Mouse (Mus musculus) ovary, adult 2 months (tissue): Measurements from ENCODE around the gene Fam219b. TPM values are rescaled to one million over a fixed set of nuclear protein-coding genes. Genes with fewer than 3 reads are reported as not detected.

Experiments used
- polyA plus RNA-seq: library from polyadenylated mRNA; depleted of rRNA; stranded (reverse); fragments of >200 nt; gene quantifications from 2 replicates; pipeline ENCODE4 v1.2.3, GENCODE M21; 2012; rRNA removed

Gene Fam219b
- 21.8 and 29.0 TPM in 2 replicates for polyA plus RNA-seq

DNA sequence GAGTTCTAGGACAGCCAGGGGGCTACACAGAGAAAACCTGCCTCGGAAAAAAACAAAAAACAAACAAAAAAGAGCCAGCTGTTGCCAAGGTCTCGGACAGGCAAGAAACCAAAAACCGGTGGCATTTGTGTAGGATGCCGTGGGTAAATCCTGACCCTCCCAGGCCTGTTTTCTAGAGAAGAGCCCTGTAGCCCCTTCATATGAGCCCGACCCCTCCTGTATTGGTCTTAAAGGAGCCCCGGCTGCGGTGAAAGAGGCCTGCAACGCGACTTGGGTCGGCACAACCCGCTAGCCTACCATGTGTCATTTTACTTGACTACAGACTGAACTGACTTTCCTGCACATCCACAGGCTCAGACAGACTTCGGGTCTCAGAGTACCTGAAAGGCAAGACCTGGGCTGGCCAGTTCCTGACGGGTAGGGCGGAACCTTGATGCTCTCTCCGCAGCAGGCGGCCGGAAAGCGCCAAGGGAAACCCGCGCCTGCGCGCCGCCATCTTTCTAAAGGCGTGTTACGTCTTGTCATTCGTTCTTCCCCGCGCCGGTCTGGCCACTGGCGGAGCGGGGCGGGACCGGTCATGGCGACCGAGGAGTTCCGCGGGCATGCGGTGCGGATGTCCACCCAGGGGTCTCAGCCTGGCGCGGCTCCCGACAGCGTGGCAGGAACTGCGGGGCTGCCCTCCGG is at the start of gene Fam219b:
Gene Fam219b (plus strand): TSS at position 485 of the 684 bp plus-strand sequence.

DNA sequence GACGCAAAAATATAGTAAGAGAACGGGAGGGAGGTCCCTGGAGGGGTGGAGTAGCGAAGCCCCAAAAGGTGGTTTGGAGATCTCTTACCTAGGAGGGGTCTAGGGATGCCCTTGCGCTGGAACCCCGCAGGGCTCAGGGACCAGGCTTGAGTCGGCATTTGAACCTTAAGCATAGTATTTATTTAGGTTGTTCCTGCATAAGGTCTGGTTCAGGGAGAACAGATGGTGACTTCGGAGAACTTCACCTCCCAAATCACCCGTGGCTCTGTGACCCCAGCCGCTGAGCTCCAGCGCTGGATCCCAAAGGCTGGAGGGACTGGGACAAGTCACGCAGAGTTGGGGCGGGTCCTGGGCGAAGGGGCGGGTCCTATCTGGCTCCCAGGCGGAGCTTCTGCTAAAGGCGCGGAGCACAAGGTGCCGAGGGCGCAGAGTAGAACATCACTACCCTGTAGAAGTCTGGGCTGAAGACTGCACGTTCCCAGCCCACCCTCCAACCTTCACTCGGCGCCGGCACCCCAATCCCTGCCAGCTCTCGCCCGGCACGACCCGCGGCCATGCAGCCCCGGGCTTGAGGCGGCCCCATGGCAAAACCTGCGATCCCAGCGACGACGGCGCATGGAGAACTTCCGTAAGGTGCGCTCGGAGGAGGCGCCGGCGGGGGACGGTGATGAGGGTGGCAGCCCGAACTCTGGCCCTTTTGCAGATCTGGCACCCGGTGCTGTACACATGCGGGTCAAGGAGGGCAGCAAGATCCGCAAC is 33.5 kb upstream of the Fam219b start, which contains the start of gene Rpp25:
Gene Rpp25 (plus strand): TSS at position 405 of the 759 bp plus-strand sequence.

DNA sequence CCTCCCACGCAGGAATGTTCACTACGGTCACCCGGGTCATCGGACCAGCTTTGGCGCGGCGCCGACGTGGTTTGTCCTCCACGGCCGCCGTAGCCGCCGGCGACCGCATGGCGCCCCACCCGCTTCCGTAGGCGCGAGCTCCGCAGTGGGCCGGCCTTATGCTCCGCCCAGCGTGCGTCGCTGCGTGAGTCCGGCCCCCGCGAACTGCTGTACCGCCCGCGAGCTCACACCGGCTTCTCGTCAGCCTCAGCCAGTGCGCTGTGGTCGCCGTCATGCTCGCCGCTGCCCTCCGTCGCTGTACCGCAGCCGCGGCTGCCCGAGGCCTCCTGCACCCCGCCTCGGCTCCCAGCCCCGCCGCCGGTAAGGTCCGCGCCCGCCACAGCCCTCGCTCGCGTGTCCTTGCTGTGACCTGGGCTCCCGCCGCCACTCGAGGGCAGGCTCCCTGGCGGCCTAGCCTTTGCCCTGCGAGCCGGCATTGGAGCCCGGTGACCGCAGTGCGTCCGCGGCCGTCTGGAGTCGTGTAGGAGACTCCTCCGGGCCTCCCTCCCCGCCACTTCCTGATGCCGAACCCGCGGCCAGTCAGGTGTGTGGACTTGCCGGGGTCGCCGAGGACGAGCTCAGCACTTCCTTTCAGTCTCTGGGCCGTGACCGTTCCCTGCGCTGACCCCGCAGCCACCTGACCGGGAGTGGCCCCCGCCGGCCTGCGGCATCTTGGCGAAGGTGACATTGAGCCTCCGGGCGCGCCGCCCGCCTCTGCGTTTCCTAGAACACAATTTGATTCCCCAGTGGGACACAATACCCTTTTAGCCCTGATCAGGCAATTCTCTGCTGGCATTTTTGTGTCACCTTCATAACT is 16.0 kb upstream of the Fam219b start, which contains the start of gene Cox5a:
Gene Cox5a (plus strand): TSS at position 219 of the 856 bp plus-strand sequence.

DNA sequence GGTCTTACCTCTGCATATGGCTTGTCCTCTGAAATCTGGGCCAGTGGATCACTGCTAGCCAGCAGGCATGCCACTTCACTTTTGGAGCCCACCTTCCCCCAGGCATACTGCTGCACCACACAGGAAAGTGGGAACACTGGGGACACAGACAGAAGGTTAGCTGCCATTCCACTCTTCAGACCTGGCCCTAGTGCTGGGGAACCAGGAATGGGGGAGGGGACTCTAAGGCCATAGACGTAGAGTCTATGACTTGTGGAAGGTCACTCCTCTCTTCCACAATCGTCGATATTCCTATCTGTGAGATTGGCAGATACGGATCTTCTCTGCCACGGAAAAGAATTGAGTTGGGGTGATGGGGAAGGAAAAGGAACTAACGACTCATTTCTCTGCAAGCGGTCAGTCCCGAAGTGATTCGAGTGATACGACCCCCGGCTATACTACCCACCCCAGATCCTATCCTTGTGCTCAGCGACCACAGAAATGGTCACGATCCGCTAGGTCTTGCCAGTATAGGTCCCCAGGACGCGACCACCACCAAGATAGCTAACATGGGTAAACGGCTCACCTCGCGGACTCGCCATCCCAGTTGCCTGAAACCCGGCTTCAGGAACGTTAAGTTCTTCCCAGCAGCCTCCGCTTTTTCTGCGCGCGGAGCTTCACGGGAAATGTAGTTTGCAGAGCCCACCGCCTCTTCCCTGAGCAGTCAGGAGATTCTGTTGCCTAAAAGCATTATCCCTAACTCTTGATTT is 15.0 kb downstream of the Fam219b start, which contains the start of gene Mpi:
Gene Mpi (minus strand): TSS at position 625 of the 749 bp plus-strand sequence.

DNA sequence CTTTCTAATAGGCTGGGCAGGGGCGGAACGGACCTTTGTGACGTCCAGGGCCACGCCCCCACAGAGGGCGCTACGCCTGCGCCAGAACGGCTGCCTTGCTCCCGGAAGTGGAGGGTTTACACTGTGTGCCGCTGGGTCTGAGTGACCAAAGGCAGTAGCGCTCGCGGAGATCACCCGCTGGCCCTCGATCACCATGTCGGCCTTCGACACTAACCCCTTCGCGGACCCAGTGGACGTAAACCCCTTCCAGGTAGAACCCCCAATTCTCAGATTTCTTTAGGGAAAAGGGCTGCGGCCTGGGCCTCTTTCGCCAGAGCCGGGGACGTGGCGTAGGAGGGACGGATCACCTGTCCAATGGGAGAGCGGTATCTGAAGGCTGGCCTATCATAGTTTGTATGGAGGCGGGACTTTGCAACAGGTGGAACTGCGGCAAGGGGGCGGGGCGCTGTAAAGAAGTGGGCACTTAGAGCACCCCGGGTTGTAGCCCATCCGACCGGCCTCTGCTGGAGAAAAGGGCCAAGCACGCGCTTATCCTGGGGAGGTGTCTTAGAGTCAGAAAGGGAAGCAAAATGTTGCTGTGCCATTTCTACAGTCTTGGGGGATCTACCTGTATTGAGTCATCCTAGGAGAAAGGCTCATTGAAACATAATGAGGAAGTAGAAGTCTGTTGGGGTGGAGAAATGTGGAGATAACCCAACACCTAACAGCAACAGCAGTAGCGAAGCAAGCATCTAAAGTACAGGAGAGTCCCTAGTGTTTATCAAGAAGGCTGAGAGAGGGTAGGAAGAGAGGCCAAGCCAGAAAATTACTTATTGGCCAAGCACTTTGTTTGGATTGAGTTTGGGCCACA is 23.8 kb downstream of the Fam219b start, which contains the start of gene Scamp2:
Gene Scamp2 (plus strand): TSS at position 83 of the 850 bp plus-strand sequence.

DNA sequence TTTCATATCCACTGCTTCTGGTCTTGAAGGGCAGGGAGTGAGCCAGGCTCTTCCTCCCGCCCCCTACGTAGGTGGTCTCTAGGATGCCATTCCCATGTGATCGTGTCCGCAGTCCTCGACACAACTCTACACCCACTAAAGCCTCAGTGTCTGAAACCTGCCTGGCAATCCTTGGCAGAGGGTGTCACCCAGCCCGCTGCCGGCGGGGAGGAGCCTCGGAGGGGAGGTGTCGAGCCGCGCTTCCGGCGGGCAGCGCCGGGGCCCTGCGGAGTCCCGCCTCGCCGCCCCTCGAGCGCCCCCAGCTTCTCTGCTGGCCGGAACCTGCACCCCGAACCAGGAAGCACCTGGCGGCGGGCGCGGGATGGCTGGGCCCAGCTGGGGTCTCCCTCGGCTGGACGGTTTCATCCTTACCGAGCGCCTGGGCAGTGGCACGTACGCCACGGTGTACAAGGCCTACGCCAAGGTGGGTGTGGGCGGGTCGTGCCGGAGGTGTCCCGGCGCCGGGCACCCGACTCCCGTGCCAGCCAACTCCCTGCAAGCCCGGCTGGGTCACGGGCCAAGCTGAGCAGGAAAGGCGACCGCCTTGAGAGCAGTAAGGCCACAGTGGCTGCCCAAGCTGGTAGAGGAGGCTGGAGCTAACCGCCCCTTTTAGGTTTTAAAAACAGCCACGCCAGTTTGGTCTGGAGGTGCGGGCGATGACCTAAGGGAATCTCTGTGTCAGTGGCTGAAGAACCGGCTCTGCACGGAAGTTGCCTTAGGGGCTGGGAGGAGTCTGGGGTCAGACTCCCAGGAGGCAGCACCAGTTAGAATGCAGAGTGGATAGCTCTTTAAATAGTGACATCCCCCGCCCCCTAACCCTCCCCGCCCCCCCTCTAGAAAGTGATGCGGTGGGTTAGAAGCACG is 52.1 kb downstream of the Fam219b start, which contains the start of gene Ulk3:
Gene Ulk3 (plus strand): TSS at position 229 of the 903 bp plus-strand sequence.

Other genes starting within 250 kb of the Fam219b start
- gene Ppcdc, start 97.4 kb upstream of the Fam219b start, polyA plus RNA-seq = 31.3 and 33.2 TPM in 2 replicates
- gene Scamp5, start 69.5 kb upstream of the Fam219b start, polyA plus RNA-seq = 36.6 and 41.6 TPM in 2 replicates
- gene Rpp25, start 33.5 kb upstream of the Fam219b start, polyA plus RNA-seq = 32.4 and 52.8 TPM in 2 replicates
- 376 and 601 TPM in 2 replicates for gene Cox5a, start 16.3 kb upstream of the Fam219b start, polyA plus RNA-seq
- 40.7 and 50.2 TPM in 2 replicates for gene Mpi, start 15.2 kb downstream of the Fam219b start, polyA plus RNA-seq
- 116 and 128 TPM in 2 replicates for gene Scamp2, start 23.4 kb downstream of the Fam219b start, polyA plus RNA-seq
- gene Ulk3, start 51.9 kb downstream of the Fam219b start, polyA plus RNA-seq = 25.7 and 31.5 TPM in 2 replicates
- gene Cplx3, start 68.8 kb downstream of the Fam219b start, polyA plus RNA-seq = not detected in 2 replicates
- gene Lman1l, start 83.2 kb downstream of the Fam219b start, polyA plus RNA-seq = not detected in 2 replicates
- gene Csk, start 116.1 kb downstream of the Fam219b start, polyA plus RNA-seq = 51.7 and 57.8 TPM in 2 replicates
- 0.08 and 0.53 TPM in 2 replicates for gene Cyp1a2, start 146.2 kb downstream of the Fam219b start, polyA plus RNA-seq
- gene Cyp1a1, start 150.4 kb downstream of the Fam219b start, polyA plus RNA-seq = 0.10 and 0.19 TPM in 2 replicates
- gene Edc3, start 171.0 kb downstream of the Fam219b start, polyA plus RNA-seq = 12.6 and 15.7 TPM in 2 replicates
- gene Clk3, start 228.3 kb downstream of the Fam219b start, polyA plus RNA-seq = 92.5 and 95.3 TPM in 2 replicates